Mouse (Mus musculus): ENCODE measurements around the gene Gm20422. TPM values are rescaled to one million over a fixed set of nuclear protein-coding genes. Genes with fewer than 3 reads are reported as not detected.

Gene Gm20422
- polyA plus RNA-seq, 1 experiment from 2014 or later: 0.86 TPM

- ATAC-seq: no peak
- Histone ChIP-seq H3K9me3 (ENCODE audit: low read length) (no peaks in the 10 kb centered on the region), H3K36me3 (replicated peaks; ENCODE audit: insufficient read depth, low read length) (peaks cover 75% of the 10 kb centered on the region), H3K9ac (replicated peaks) (no peak overlapping the region), H3K4me1 (ENCODE audit: insufficient read depth) (peaks cover 10% of the 10 kb centered on the region), H3K27me3 (ENCODE audit: insufficient read depth, low read length) (no peaks in the 10 kb centered on the region), H3K27ac (ENCODE audit: low read depth) (no peak overlapping the region), H3K4me2 (ENCODE audit: low read depth, low read length) (no peak overlapping the region), H3K4me3 (ENCODE audit: low read depth, low read length) (no peak overlapping the region)
- TF ChIP-seq EP300 (IDR thresholded peaks at IDR 0.05; ENCODE audit: low read depth) (no peak), CTCF (IDR thresholded peaks at IDR 0.05; ENCODE audit: low read depth) (no peak)
- 90% methylated on average over 6 of the region's 6 CpGs for WGBS (ENCODE audit: insufficient replicate concordance)
- no peak for DNase-seq
Measured at GRCm38 (mm10) chr8:69804537-69804936, 29.9 kb upstream of the Gm20422 start.

GRCm38 (mm10) chr8:69803366-69803765, 28.7 kb upstream of the Gm20422 start:
- Histone ChIP-seq H3K27ac (ENCODE audit: low read depth) (no peak overlapping the region), H3K9ac (replicated peaks) (no peak overlapping the region), H3K36me3 (replicated peaks; ENCODE audit: insufficient read depth, low read length) (peaks cover 85% of the 10 kb centered on the region), H3K27me3 (ENCODE audit: insufficient read depth, low read length) (no peaks in the 10 kb centered on the region), H3K9me3 (ENCODE audit: low read length) (no peaks in the 10 kb centered on the region), H3K4me1 (ENCODE audit: insufficient read depth) (0 out of 2 replicates have a peak, but pooled peaks cover 2% of the 10 kb centered on the region), H3K4me2 (ENCODE audit: low read depth, low read length) (no peak overlapping the region), H3K4me3 (ENCODE audit: low read depth, low read length) (no peak overlapping the region)
- DNase-seq (no peak), ATAC-seq (no peak)
- TF ChIP-seq CTCF (IDR thresholded peaks at IDR 0.05; ENCODE audit: low read depth) (no peak), EP300 (IDR thresholded peaks at IDR 0.05; ENCODE audit: low read depth) (no peak)
- 90% methylated on average over 7 of the region's 7 CpGs for WGBS (ENCODE audit: insufficient replicate concordance)

GRCm38 (mm10) chr8:69802216-69802615, 27.5 kb upstream of the Gm20422 start:
- H3K36me3 ChIP-seq (replicated peaks; ENCODE audit: insufficient read depth, low read length): peaks cover 90% of the 10 kb centered on the region
- TF ChIP-seq CTCF (IDR thresholded peaks at IDR 0.05; ENCODE audit: low read depth): no peak
- TF ChIP-seq EP300 (IDR thresholded peaks at IDR 0.05; ENCODE audit: low read depth): no peak
- no peak overlapping the region for H3K4me3 ChIP-seq (ENCODE audit: low read depth, low read length)
- no peak overlapping the region for H3K27ac ChIP-seq (ENCODE audit: low read depth)
- no peaks in the 10 kb centered on the region for H3K27me3 ChIP-seq (ENCODE audit: insufficient read depth, low read length)
- no peak for DNase-seq
- no peak for ATAC-seq
- no peaks in the 10 kb centered on the region for H3K9me3 ChIP-seq (ENCODE audit: low read length)
- no peak overlapping the region for H3K4me2 ChIP-seq (ENCODE audit: low read depth, low read length)
- H3K9ac ChIP-seq (replicated peaks): no peak overlapping the region
- no peaks in the 10 kb centered on the region for H3K4me1 ChIP-seq (ENCODE audit: insufficient read depth)

GRCm38 (mm10) chr8:69801796-69802195, 27.1 kb upstream of the Gm20422 start:
- Histone ChIP-seq H3K4me2 (ENCODE audit: low read depth, low read length) (no peak overlapping the region), H3K36me3 (replicated peaks; ENCODE audit: insufficient read depth, low read length) (peaks cover 90% of the 10 kb centered on the region), H3K9me3 (ENCODE audit: low read length) (no peaks in the 10 kb centered on the region), H3K4me1 (ENCODE audit: insufficient read depth) (no peaks in the 10 kb centered on the region), H3K27ac (ENCODE audit: low read depth) (no peak overlapping the region), H3K27me3 (ENCODE audit: insufficient read depth, low read length) (no peaks in the 10 kb centered on the region), H3K4me3 (ENCODE audit: low read depth, low read length) (no peak overlapping the region), H3K9ac (replicated peaks) (no peak overlapping the region)
- no peak for TF ChIP-seq CTCF (IDR thresholded peaks at IDR 0.05; ENCODE audit: low read depth)
- no peak for TF ChIP-seq EP300 (IDR thresholded peaks at IDR 0.05; ENCODE audit: low read depth)
- 93% methylated on average over 4 of the region's 4 CpGs for WGBS (ENCODE audit: insufficient replicate concordance)
- DNase-seq (no peak), ATAC-seq (no peak)

- Histone ChIP-seq H3K27me3 (ENCODE audit: insufficient read depth, low read length) (no peaks in the 10 kb centered on the region), H3K4me2 (ENCODE audit: low read depth, low read length) (no peak overlapping the region), H3K9me3 (ENCODE audit: low read length) (no peaks in the 10 kb centered on the region), H3K36me3 (replicated peaks; ENCODE audit: insufficient read depth, low read length) (peaks cover 88% of the 10 kb centered on the region), H3K9ac (replicated peaks) (no peak overlapping the region), H3K27ac (ENCODE audit: low read depth) (no peak overlapping the region), H3K4me1 (ENCODE audit: insufficient read depth) (no peaks in the 10 kb centered on the region), H3K4me3 (ENCODE audit: low read depth, low read length) (no peak overlapping the region)
- no peak for DNase-seq
- 82% methylated on average over 5 of the region's 5 CpGs for WGBS (ENCODE audit: insufficient replicate concordance)
- no peak for TF ChIP-seq EP300 (IDR thresholded peaks at IDR 0.05; ENCODE audit: low read depth)
- no peak for TF ChIP-seq CTCF (IDR thresholded peaks at IDR 0.05; ENCODE audit: low read depth)
- ATAC-seq: no peak
Measured at GRCm38 (mm10) chr8:69799946-69800345, 25.3 kb upstream of the Gm20422 start.

- Histone ChIP-seq H3K9ac (replicated peaks) (no peak overlapping the region), H3K27ac (ENCODE audit: low read depth) (no peak overlapping the region), H3K36me3 (replicated peaks; ENCODE audit: insufficient read depth, low read length) (peaks cover 94% of the 10 kb centered on the region), H3K4me2 (ENCODE audit: low read depth, low read length) (no peak overlapping the region), H3K4me3 (ENCODE audit: low read depth, low read length) (no peak overlapping the region), H3K9me3 (ENCODE audit: low read length) (no peaks in the 10 kb centered on the region), H3K27me3 (ENCODE audit: insufficient read depth, low read length) (no peaks in the 10 kb centered on the region), H3K4me1 (ENCODE audit: insufficient read depth) (no peaks in the 10 kb centered on the region)
- no peak for ATAC-seq
- WGBS (ENCODE audit: insufficient replicate concordance): 89% methylated on average over 8 of the region's 8 CpGs
- TF ChIP-seq EP300 (IDR thresholded peaks at IDR 0.05; ENCODE audit: low read depth) (no peak), CTCF (IDR thresholded peaks at IDR 0.05; ENCODE audit: low read depth) (no peak)
- DNase-seq: no peak
Measured at GRCm38 (mm10) chr8:69799261-69799660, 24.6 kb upstream of the Gm20422 start.

- 93% methylated on average over 10 of the region's 10 CpGs for WGBS (ENCODE audit: insufficient replicate concordance)
- Histone ChIP-seq H3K27me3 (ENCODE audit: insufficient read depth, low read length) (no peaks in the 10 kb centered on the region), H3K9ac (replicated peaks) (no peak overlapping the region), H3K4me2 (ENCODE audit: low read depth, low read length) (no peak overlapping the region), H3K27ac (ENCODE audit: low read depth) (no peak overlapping the region), H3K4me1 (ENCODE audit: insufficient read depth) (peaks cover 5% of the 10 kb centered on the region), H3K9me3 (ENCODE audit: low read length) (no peaks in the 10 kb centered on the region), H3K36me3 (replicated peaks; ENCODE audit: insufficient read depth, low read length) (peaks cover 86% of the 10 kb centered on the region), H3K4me3 (ENCODE audit: low read depth, low read length) (no peak overlapping the region)
- DNase-seq: no peak
- TF ChIP-seq EP300 (IDR thresholded peaks at IDR 0.05; ENCODE audit: low read depth) (no peak), CTCF (IDR thresholded peaks at IDR 0.05; ENCODE audit: low read depth) (no peak)
- ATAC-seq: no peak
Measured at GRCm38 (mm10) chr8:69797661-69798060, 23.0 kb upstream of the Gm20422 start.

Data from liver, postnatal 0 days (tissue).